Mouse (Mus musculus) liver, adult (tissue): ENCODE results near the gene Maml2.
A peak's percentile ranks its signal among the peaks of the same experiment; 100 is the strongest.

Source experiments
- GATA4 ChIP-seq: IDR thresholded peaks from 2 replicates; pipeline ENCODE4 v1.6.1; 2014; ENCODE audit warnings: mild to moderate bottlenecking, low read length; ENCODE audit not compliant: insufficient replicate concordance

Maml2 gene

GRCm38 (mm10) chr9:13297668-13298512 lies at the start of gene Maml2:
Gene Maml2 (plus strand): TSS chr9:13297957.
- no peak for TF ChIP-seq GATA4

- no peak for TF ChIP-seq GATA4
These were observed 49.7 kb upstream of the Maml2 start for GRCm38 (mm10) chr9:13248104-13248503.

GRCm38 (mm10) chr9:13251251-13251650 lies 46.5 kb upstream of the Maml2 start:
- TF ChIP-seq GATA4, result no peak

- no peak for TF ChIP-seq GATA4
These were observed 41.0 kb upstream of the Maml2 start for GRCm38 (mm10) chr9:13256726-13257125.

- TF ChIP-seq GATA4, result no peak
These were observed 39.6 kb upstream of the Maml2 start for GRCm38 (mm10) chr9:13258173-13258572.

- TF ChIP-seq GATA4, result no peak
These were observed 36.8 kb upstream of the Maml2 start for GRCm38 (mm10) chr9:13260980-13261379.

GRCm38 (mm10) chr9:13273219-13273618 lies 24.5 kb upstream of the Maml2 start:
- no peak for TF ChIP-seq GATA4

GRCm38 (mm10) chr9:13287482-13287881 lies 10.3 kb upstream of the Maml2 start:
- no peak for TF ChIP-seq GATA4

- peak; percentile 62; the same call in 1 of the 2 replicates for TF ChIP-seq GATA4
These were observed 1.3 kb upstream of the Maml2 start for GRCm38 (mm10) chr9:13296274-13297121.

- no peak for TF ChIP-seq GATA4
These were observed 562 bp upstream of the Maml2 start for GRCm38 (mm10) chr9:13297122-13297667.

- no peak for TF ChIP-seq GATA4
These were observed 739 bp downstream of the Maml2 start for GRCm38 (mm10) chr9:13298513-13298878.

GRCm38 (mm10) chr9:13299190-13299589 lies 1.4 kb downstream of the Maml2 start:
- TF ChIP-seq GATA4, result no peak

GRCm38 (mm10) chr9:13300041-13300441 lies 2.3 kb downstream of the Maml2 start:
- no peak for TF ChIP-seq GATA4

GRCm38 (mm10) chr9:13300891-13301782 lies 3.4 kb downstream of the Maml2 start:
- no peak for TF ChIP-seq GATA4
